Comparison of ENCODE assay signal across 16 mouse cellular contexts in genomic region chr8:118938025-118938424, GRCm38 (mm10).
A peak's percentile ranks its signal among the peaks of the same experiment; 100 is the strongest.
DNase-seq lines count a peak whose midpoint lies in the region; ATAC-seq lines count a peak whose summit lies in the region.
"Had no signal": no experiment of that assay in that cellular context is flagged by ENCODE, and none has a peak within 500 bp of the region (broad histone marks: within the 10 kb centered on the region; RNA-seq: fewer than 3 reads in every experiment).

No protein-coding gene starts in this region.

- H3K4me3 ChIP-seq in midbrain, embryonic 14.5 days (replicated peaks; ENCODE audit: low read depth, low read length): no peak overlapping the region
- no peak overlapping the region for H3K4me3 ChIP-seq in midbrain, embryonic 10.5 days
- H3K4me3 ChIP-seq in hindbrain, embryonic 16.5 days (ENCODE audit: low read length): no peak overlapping the region
- no peak overlapping the region for H3K4me3 ChIP-seq in kidney, embryonic 14.5 days (ENCODE audit: low read length)
- H3K4me3 ChIP-seq: heart, embryonic 15.5 days; layer of hippocampus, adult 2 months; midbrain, embryonic 12.5 days had no signal

- H3K27ac ChIP-seq in midbrain, embryonic 14.5 days (replicated peaks; ENCODE audit: low read depth, low read length): no peak overlapping the region
- no peak overlapping the region for H3K27ac ChIP-seq in midbrain, embryonic 10.5 days (replicated peaks)
- 0 out of 2 replicates have a peak overlapping the region, but pooled peaks have one; percentile 29 for H3K27ac ChIP-seq in hindbrain, embryonic 16.5 days (ENCODE audit: low read depth, low read length)
- no peak overlapping the region for H3K27ac ChIP-seq in kidney, embryonic 14.5 days (ENCODE audit: low read depth, low read length)
- H3K27ac ChIP-seq: heart, embryonic 15.5 days; layer of hippocampus, adult 2 months; midbrain, embryonic 12.5 days had no signal

- H3K4me2 ChIP-seq in midbrain, embryonic 14.5 days (ENCODE audit: low read length): peak overlapping the region; percentile 5; the same call in 1 of the 2 replicates
- H3K4me2 ChIP-seq in hindbrain, embryonic 16.5 days (ENCODE audit: low read length): 0 out of 2 replicates have a peak overlapping the region, but pooled peaks have one; percentile 25
- no peak overlapping the region for H3K4me2 ChIP-seq in kidney, embryonic 14.5 days (replicated peaks; ENCODE audit: low read depth, low read length)
- H3K4me2 ChIP-seq: heart, embryonic 15.5 days; lung, embryonic 14.5 days; midbrain, embryonic 12.5 days had no signal

- peak; percentile 9 for DNase-seq in embryo, embryonic 11 days
- no peak for DNase-seq in embryo, embryonic 10.5 days (ENCODE audit: low spot score)
- DNase-seq in midbrain, embryonic 14.5 days: peak; percentile 47
- DNase-seq in midbrain, embryonic 10.5 days (ENCODE audit: low spot score): no peak
- DNase-seq in spleen, adult 12 weeks (ENCODE audit: low spot score): no peak
- DNase-seq in heart, adult 8-10 months (ENCODE audit: low spot score): no peak
- DNase-seq: adrenal gland, postnatal 36 days; cerebellum, postnatal 25 days; lung, embryonic 14.5 days; right cerebral cortex, postnatal 25 days; thymus, adult 18-20 months had no signal

- peaks cover 5% of the 10 kb centered on the region; the same call in 1 of the 2 replicates for H3K4me1 ChIP-seq in midbrain, embryonic 14.5 days (ENCODE audit: control insufficient read depth, insufficient read depth, low read length)
- H3K4me1 ChIP-seq in midbrain, embryonic 10.5 days: peaks cover 6% of the 10 kb centered on the region; the same call in 1 of the 2 replicates
- H3K4me1 ChIP-seq in hindbrain, embryonic 16.5 days (ENCODE audit: control insufficient read depth, insufficient read depth, low read depth, low read length): peaks cover 4% of the 10 kb centered on the region
- H3K4me1 ChIP-seq in kidney, embryonic 14.5 days (ENCODE audit: control insufficient read depth, insufficient read depth, low read length): 0 out of 2 replicates have a peak, but pooled peaks cover 2% of the 10 kb centered on the region
- H3K4me1 ChIP-seq: heart, embryonic 15.5 days had no signal

- H3K9ac ChIP-seq in midbrain, embryonic 14.5 days (replicated peaks; ENCODE audit: low read length): no peak overlapping the region
- no peak overlapping the region for H3K9ac ChIP-seq in hindbrain, embryonic 16.5 days (ENCODE audit: low read depth, low read length)
- no peak overlapping the region for H3K9ac ChIP-seq in kidney, embryonic 14.5 days (ENCODE audit: low read depth, low read length)
- H3K9ac ChIP-seq: heart, embryonic 15.5 days; lung, embryonic 14.5 days; midbrain, embryonic 12.5 days had no signal

- H3K36me3 ChIP-seq in midbrain, embryonic 14.5 days (ENCODE audit: control insufficient read depth, insufficient read depth, low read length): no peaks in the 10 kb centered on the region
- H3K36me3 ChIP-seq in midbrain, embryonic 10.5 days: no peaks in the 10 kb centered on the region
- H3K36me3 ChIP-seq in hindbrain, embryonic 16.5 days (ENCODE audit: control insufficient read depth, insufficient read depth, low read length): no peaks in the 10 kb centered on the region
- H3K36me3 ChIP-seq in kidney, embryonic 14.5 days (ENCODE audit: control insufficient read depth, insufficient read depth, low read length): no peaks in the 10 kb centered on the region
- H3K36me3 ChIP-seq: heart, embryonic 15.5 days; midbrain, embryonic 12.5 days had no signal

- no peaks in the 10 kb centered on the region for H3K27me3 ChIP-seq in midbrain, embryonic 14.5 days (ENCODE audit: control insufficient read depth, insufficient read depth, low read length)
- no peaks in the 10 kb centered on the region for H3K27me3 ChIP-seq in midbrain, embryonic 10.5 days (ENCODE audit: low read depth, poor library complexity, severe bottlenecking)
- H3K27me3 ChIP-seq in hindbrain, embryonic 16.5 days (replicated peaks; ENCODE audit: control insufficient read depth, insufficient read depth, low read length): no peaks in the 10 kb centered on the region
- no peaks in the 10 kb centered on the region for H3K27me3 ChIP-seq in kidney, embryonic 14.5 days (ENCODE audit: control insufficient read depth, insufficient read depth, low read length)
- H3K27me3 ChIP-seq: heart, embryonic 15.5 days had no signal

- no peaks in the 10 kb centered on the region for H3K9me3 ChIP-seq in midbrain, embryonic 14.5 days (ENCODE audit: control insufficient read depth, low read length)
- H3K9me3 ChIP-seq in midbrain, embryonic 10.5 days (replicated peaks): 0 out of 2 replicates have a peak, but pooled peaks cover 4% of the 10 kb centered on the region
- H3K9me3 ChIP-seq in hindbrain, embryonic 16.5 days (ENCODE audit: control insufficient read depth, low read length): no peaks in the 10 kb centered on the region
- H3K9me3 ChIP-seq in kidney, embryonic 14.5 days (ENCODE audit: control insufficient read depth, low read length): no peaks in the 10 kb centered on the region
- H3K9me3 ChIP-seq: heart, embryonic 15.5 days; midbrain, embryonic 12.5 days had no signal

- WGBS in midbrain, embryonic 14.5 days: 11% methylated on average over 8 of the region's 8 CpGs
- 33% methylated on average over 8 of the region's 8 CpGs for WGBS in midbrain, embryonic 10.5 days
- WGBS in hindbrain, embryonic 16.5 days: 18% methylated on average over 8 of the region's 8 CpGs
- WGBS in kidney, embryonic 14.5 days: 35% methylated on average over 8 of the region's 8 CpGs

- ATAC-seq in midbrain, embryonic 14.5 days (ENCODE audit: low FRiP score, low TSS enrichment): no peak
- no peak for ATAC-seq in hindbrain, embryonic 16.5 days
- no peak for ATAC-seq in kidney, embryonic 14.5 days (ENCODE audit: low FRiP score, low TSS enrichment)

Comparison
In these comparisons a context has a peak if more than half of its experiments do, and no peak if none do; other contexts are left out.
1. DNase-seq: peak in embryo, embryonic 11 days (single experiment) and midbrain, embryonic 14.5 days (single experiment); none in embryo, embryonic 10.5 days (single experiment), midbrain, embryonic 10.5 days (single experiment), spleen, adult 12 weeks (single experiment) and heart, adult 8-10 months (single experiment).